Mouse (Mus musculus) MEL (cell line): ENCODE data around the gene Wfdc3. TPM values are rescaled to one million over a fixed set of nuclear protein-coding genes. Genes with fewer than 3 reads are reported as not detected.

ENCODE experiments used
- DNase-seq: peaks from one replicate; pipeline ENCODE4 v3.0.0; 2011; ENCODE audit warnings: low read depth, low spot score
- H3K27ac ChIP-seq: 2 replicates; pipeline ENCODE4 v1.5.1; 2012; ENCODE audit warnings: low read depth, mild to moderate bottlenecking, control low read depth, low read length, moderate library complexity; ENCODE audit not compliant: control insufficient read depth
- H3K27me3 ChIP-seq, 2 experiments: fragments of 150-350 bp in 1 of 2; sonication (generic) in 1 of 2; 2 replicates each; pipeline ENCODE4 v1.6.1; 2012; ENCODE audit warnings: low read length in 2 of 2, mild to moderate bottlenecking in 2 of 2, improper control_type of control experiment in 1 of 2, moderate library complexity in 1 of 2; ENCODE audit not compliant: insufficient read depth in 2 of 2, control insufficient read depth in 1 of 2
- H3K36me3 ChIP-seq, 2 experiments: 2 replicates each; pipeline ENCODE4 v1.6.1; 2012 to 2014; ENCODE audit warnings: low read length in 2 of 2, improper control_type of control experiment in 1 of 2, inconsistent platforms in 1 of 2, mild to moderate bottlenecking in 1 of 2; ENCODE audit not compliant: insufficient read depth in 2 of 2, control insufficient read depth in 1 of 2
- H3K4me1 ChIP-seq, 2 experiments: fragments of 150-350 bp in 1 of 2; sonication (generic) in 1 of 2; 2 replicates each; pipeline ENCODE4 v1.6.1; 2012; ENCODE audit warnings: low read length in 2 of 2, improper control_type of control experiment in 1 of 2, mild to moderate bottlenecking in 1 of 2; ENCODE audit not compliant: insufficient read depth in 2 of 2, control insufficient read depth in 1 of 2
- H3K4me3 ChIP-seq, 2 experiments: fragments of 150-350 bp in 1 of 2; sonication (generic) in 1 of 2; 2 replicates each; pipeline ENCODE4 v1.5.1; 2012; ENCODE audit warnings: low read depth in 2 of 2, low read length in 2 of 2, mild to moderate bottlenecking in 2 of 2, moderate library complexity in 2 of 2, control low read depth in 1 of 2, improper control_type of control experiment in 1 of 2; ENCODE audit not compliant: control insufficient read depth in 1 of 2, insufficient read depth in 1 of 2
- H3K79me2 ChIP-seq: 2 replicates; pipeline ENCODE4 v1.6.1; 2012; ENCODE audit warnings: mild to moderate bottlenecking, low read length, moderate library complexity; ENCODE audit not compliant: control insufficient read depth, poor library complexity, insufficient read depth
- H3K9ac ChIP-seq: 2 replicates; pipeline ENCODE4 v1.6.1; 2012; ENCODE audit warnings: low read depth, mild to moderate bottlenecking, control low read depth, low read length, moderate library complexity; ENCODE audit not compliant: control insufficient read depth, poor library complexity, severe bottlenecking
- H3K9me3 ChIP-seq: fragments of 150-350 bp; sonication (generic); replicated peaks from 2 replicates; pipeline ENCODE4 v1.6.1; 2012; ENCODE audit warnings: mild to moderate bottlenecking, low read length, improper control_type of control experiment, moderate library complexity; ENCODE audit not compliant: insufficient read depth
- CHD1 ChIP-seq: IDR thresholded peaks from 2 replicates; pipeline ENCODE4 v1.6.1; 2012; ENCODE audit warnings: low read depth, mild to moderate bottlenecking, inconsistent platforms, low read length, improper control_type of control experiment
- CTCF ChIP-seq, 3 experiments: IDR thresholded peaks in 2 of 3; conservative IDR thresholded peaks in 1 of 3; 2 replicates each; pipeline ENCODE4 v1.5.1; 2011 to 2012; ENCODE audit warnings: low read length in 3 of 3, low read depth in 2 of 3, mild to moderate bottlenecking in 2 of 3, improper control_type of control experiment in 1 of 3, inconsistent platforms in 1 of 3, mixed read lengths in 1 of 3, moderate library complexity in 1 of 3; ENCODE audit not compliant: control insufficient read depth in 1 of 3, insufficient read depth in 1 of 3, poor library complexity in 1 of 3, severe bottlenecking in 1 of 3
- E2F4 ChIP-seq: IDR thresholded peaks from 2 replicates; pipeline ENCODE4 v1.6.1; 2011; ENCODE audit warnings: low read depth, low read length, improper control_type of control experiment, borderline replicate concordance
- ELF1 ChIP-seq: IDR thresholded peaks from 2 replicates; pipeline ENCODE4 v1.6.1; 2014; ENCODE audit warnings: low read depth, mild to moderate bottlenecking, inconsistent platforms, low read length, improper control_type of control experiment, moderate library complexity
- EP300 ChIP-seq, 2 experiments: IDR thresholded peaks; 2 replicates each; pipeline ENCODE4 v1.6.1; 2011; ENCODE audit warnings: improper control_type of control experiment in 2 of 2, low read length in 2 of 2, low read depth in 1 of 2, mild to moderate bottlenecking in 1 of 2
- GABPA ChIP-seq: IDR thresholded peaks from 2 replicates; pipeline ENCODE4 v1.6.1; 2012; ENCODE audit warnings: low read depth, mild to moderate bottlenecking, inconsistent platforms, low read length, improper control_type of control experiment, moderate library complexity
- HCFC1 ChIP-seq: IDR thresholded peaks from 2 replicates; pipeline ENCODE4 v1.6.1; 2012; ENCODE audit warnings: low read depth, mild to moderate bottlenecking, inconsistent platforms, low read length, improper control_type of control experiment, moderate library complexity
- MAFK ChIP-seq: IDR thresholded peaks from 2 replicates; pipeline ENCODE4 v1.6.1; 2011; ENCODE audit warnings: low read depth, mild to moderate bottlenecking, low read length, improper control_type of control experiment, borderline replicate concordance
- MAX ChIP-seq: IDR thresholded peaks from 2 replicates; pipeline ENCODE4 v1.6.1; 2011; ENCODE audit warnings: low read length, improper control_type of control experiment
- MAZ ChIP-seq: IDR thresholded peaks from 2 replicates; pipeline ENCODE4 v1.6.1; 2012; ENCODE audit warnings: low read depth, mild to moderate bottlenecking, inconsistent platforms, low read length, improper control_type of control experiment
- MYB ChIP-seq: IDR thresholded peaks from 2 replicates; pipeline ENCODE4 v1.6.1; 2011; ENCODE audit warnings: mild to moderate bottlenecking, low read depth, low read length, improper control_type of control experiment
- NRF1 ChIP-seq: IDR thresholded peaks from 2 replicates; pipeline ENCODE4 v1.6.1; 2014; ENCODE audit warnings: low read depth, mild to moderate bottlenecking, inconsistent platforms, low read length, improper control_type of control experiment, moderate library complexity; ENCODE audit not compliant: poor library complexity, insufficient read depth, severe bottlenecking
- POLR2AphosphoS2 ChIP-seq: IDR thresholded peaks from 2 replicates; pipeline ENCODE4 v1.6.1; 2011; ENCODE audit warnings: low read length, improper control_type of control experiment
- RCOR1 ChIP-seq: IDR thresholded peaks from 2 replicates; pipeline ENCODE4 v1.6.1; 2012; ENCODE audit warnings: low read depth, mild to moderate bottlenecking, inconsistent platforms, low read length, improper control_type of control experiment
- USF2 ChIP-seq, 2 experiments: IDR thresholded peaks; 2 replicates each; pipeline ENCODE4 v1.6.1; 2011 to 2012; ENCODE audit warnings: improper control_type of control experiment in 2 of 2, low read length in 2 of 2, borderline replicate concordance in 1 of 2, inconsistent platforms in 1 of 2, low read depth in 1 of 2, mild to moderate bottlenecking in 1 of 2; ENCODE audit not compliant: insufficient read depth in 1 of 2
- polyA plus RNA-seq, 2 experiments: library from polyadenylated mRNA; stranded (reverse) in 1 of 2; unstranded in 1 of 2; fragments of >175 nt in 1 of 2; fragments of >200 nt in 1 of 2; gene quantifications; 2 replicates each; pipeline versions ENCODE4 v1.2.1 to v1.2.4; 2012; ENCODE audit warnings: low replicate concordance in 2 of 2, low read depth in 1 of 2; ENCODE audit not compliant: insufficient read length in 2 of 2, insufficient read depth in 1 of 2, missing spikeins in 1 of 2
- total RNA-seq: library from RNA; depleted of rRNA; stranded (reverse); fragments of 300-350 nt; gene quantifications from 2 replicates; pipeline ENCODE4 v1.2.3, GENCODE M21; 2012

Wfdc3 gene
- total and polyA plus RNA-seq, 3 experiments = 0.31 to 0.40 TPM; not detected in 1

- DNase-seq = no peak
- Histone ChIP-seq H3K4me1 (peaks cover 3 to 9% of the 10 kb centered on the region in 2 experiments; a peak in 3 of 4 replicates), H3K36me3 (peaks cover 0 to 5% of the 10 kb centered on the region in 2 experiments; a peak in 2 of 4 replicates), H3K79me2 (no peaks in the 10 kb centered on the region; the same call in 1 of the 2 replicates), H3K9ac (no peak overlapping the region), H3K4me3 (no peak overlapping the region), H3K9me3 (no peaks in the 10 kb centered on the region), H3K27ac (no peak overlapping the region), H3K27me3 (no peaks in the 10 kb centered on the region)
- no peak for TF ChIP-seq MAX
- TF ChIP-seq E2F4 = no peak
- TF ChIP-seq HCFC1 = no peak
- TF ChIP-seq RCOR1 = no peak
- no peak for TF ChIP-seq MAZ
- no peak for TF ChIP-seq EP300 (IDR thresholded peaks at IDR 0.05; ENCODE audit: low read depth in 1 of 2, low read length in 2 of 2)
These were observed 44.7 kb upstream of the Wfdc3 start for GRCm38 (mm10) chr2:164790451-164790850.

GRCm38 (mm10) chr2:164788411-164788810 lies 42.7 kb upstream of the Wfdc3 start:
- Histone ChIP-seq H3K4me3 (no peak overlapping the region), H3K9me3 (no peaks in the 10 kb centered on the region), H3K79me2 (no peaks in the 10 kb centered on the region; the same call in 1 of the 2 replicates)
- no peak for TF ChIP-seq E2F4
- no peak for TF ChIP-seq MAFK
- TF ChIP-seq NRF1 = no peak
- no peak for TF ChIP-seq ELF1
- TF ChIP-seq CHD1 = no peak
- no peak for TF ChIP-seq MYB
- no peak for TF ChIP-seq CTCF (IDR thresholded peaks at IDR 0.05 in 2 of 3, conservative IDR thresholded peaks at IDR 0.05 in 1 of 3; ENCODE audit: control insufficient read depth in 1 of 3, insufficient read depth in 1 of 3, low read depth in 2 of 3, low read length in 3 of 3, poor library complexity in 1 of 3, severe bottlenecking in 1 of 3)
- TF ChIP-seq EP300 (IDR thresholded peaks at IDR 0.05; ENCODE audit: low read depth in 1 of 2, low read length in 2 of 2) = no peak
- no peak for TF ChIP-seq POLR2AphosphoS2
- TF ChIP-seq, all 39 proteins: peak for 0
- peaks cover 0 to 5% of the 10 kb centered on the region in 2 experiments; a peak in 1 of 4 replicates for H3K36me3 ChIP-seq
- H3K9ac ChIP-seq = no peak overlapping the region
- H3K4me1 ChIP-seq = peaks cover 3 to 9% of the 10 kb centered on the region in 2 experiments; a peak in 3 of 4 replicates
- no peak overlapping the region for H3K27ac ChIP-seq
- H3K27me3 ChIP-seq = no peaks in the 10 kb centered on the region
- DNase-seq = no peak

DNA sequence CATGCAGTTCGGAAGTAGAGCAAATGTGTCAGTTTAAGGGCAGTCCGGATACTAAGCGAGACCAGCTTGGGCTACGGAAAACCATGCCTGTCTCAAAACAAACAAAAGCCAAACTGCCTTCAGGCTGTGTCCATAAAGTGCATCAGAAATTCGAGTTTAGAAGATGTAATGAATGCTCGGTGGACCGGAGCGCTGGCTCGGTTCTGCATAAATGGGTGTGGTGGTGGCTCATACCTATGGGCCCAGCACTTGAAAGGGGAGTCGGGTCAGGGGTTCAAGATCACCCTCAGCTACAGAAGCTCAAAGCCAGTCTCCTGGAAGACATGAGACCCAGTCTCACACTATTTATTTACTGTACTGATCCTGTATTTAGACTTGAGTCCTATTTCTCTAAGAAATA lies 42.0 kb upstream of the Wfdc3 start:
- DNase-seq = no peak
- H3K4me3 ChIP-seq = no peak overlapping the region
- no peaks in the 10 kb centered on the region for H3K9me3 ChIP-seq
- no peaks in the 10 kb centered on the region; the same call in 1 of the 2 replicates for H3K79me2 ChIP-seq
- peaks cover 0 to 5% of the 10 kb centered on the region in 2 experiments; a peak in 1 of 4 replicates for H3K36me3 ChIP-seq
- H3K4me1 ChIP-seq = peaks cover 3 to 9% of the 10 kb centered on the region in 2 experiments; a peak in 3 of 4 replicates
- H3K9ac ChIP-seq = no peak overlapping the region
- TF ChIP-seq USF2 (IDR thresholded peaks at IDR 0.05; ENCODE audit: borderline replicate concordance in 1 of 2, insufficient read depth in 1 of 2, low read depth in 1 of 2, low read length in 2 of 2) (no peak), GABPA (no peak), CTCF (IDR thresholded peaks at IDR 0.05 in 2 of 3, conservative IDR thresholded peaks at IDR 0.05 in 1 of 3; ENCODE audit: control insufficient read depth in 1 of 3, insufficient read depth in 1 of 3, low read depth in 2 of 3, low read length in 3 of 3, poor library complexity in 1 of 3, severe bottlenecking in 1 of 3) (no peak)
- no peaks in the 10 kb centered on the region for H3K27me3 ChIP-seq
- no peak overlapping the region for H3K27ac ChIP-seq
